Mouse (Mus musculus) spleen, postnatal 36 days (tissue): ENCODE data around the gene Naa35.
"Not testable (repeated sequence)": the region's sequence is repeated elsewhere in the genome, so short reads cannot be mapped to it uniquely, and the experiment has no call there.

Experiments used
- DNase-seq, 2 experiments: peaks; one replicate each; pipeline ENCODE4 v3.0.0; 2022; ENCODE audit warnings: low spot score in 2 of 2, mixed read lengths in 1 of 2

The Naa35 gene

GRCm38 (mm10) chr13:59580954-59581353 is 4.1 kb upstream of the Naa35 start:
- no peak for DNase-seq

DNA sequence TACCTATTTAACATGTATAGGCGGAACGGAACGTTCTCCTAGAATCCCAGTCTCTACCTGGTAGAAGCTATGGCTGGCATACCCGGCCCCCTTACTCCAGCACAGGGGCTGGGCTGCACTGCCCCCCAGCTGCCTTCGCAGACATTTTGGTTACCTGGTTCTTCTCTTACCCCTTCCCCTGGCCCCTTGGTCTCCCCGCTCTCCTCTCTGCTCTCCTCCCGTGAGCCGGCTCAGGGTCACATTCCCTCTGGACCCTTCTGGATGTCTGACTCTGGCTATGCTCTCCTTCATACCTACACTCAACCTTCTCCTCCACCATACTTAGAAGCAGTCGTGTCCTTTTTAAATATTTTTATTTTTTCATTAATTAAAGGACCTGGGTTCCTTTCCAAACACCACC is 578 bp upstream of the Naa35 start:
- peak; percentile 15 to 16 for DNase-seq

GRCm38 (mm10) chr13:59585648-59586005 is 568 bp downstream of the Naa35 start:
- DNase-seq = no peak

DNA sequence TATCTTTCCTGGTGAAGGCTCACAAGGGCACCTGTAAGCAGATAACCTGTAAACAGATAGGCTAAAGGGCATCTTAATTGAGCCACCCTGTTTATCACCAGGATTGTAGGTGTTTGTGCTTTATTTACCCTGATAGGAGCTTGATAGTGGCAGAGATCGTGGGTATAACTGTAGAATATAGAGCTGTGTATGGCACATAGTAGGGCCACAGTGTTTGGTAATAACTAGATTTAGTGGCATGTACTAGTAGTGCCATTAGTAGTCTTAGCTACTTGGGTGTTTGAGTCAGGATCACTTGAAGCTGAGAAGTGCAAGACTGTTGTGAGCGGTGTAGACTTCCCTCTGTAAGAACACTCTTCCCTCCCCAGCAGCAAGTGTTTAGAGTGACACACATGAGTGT is 2.1 kb downstream of the Naa35 start:
- DNase-seq = no peak

DNA sequence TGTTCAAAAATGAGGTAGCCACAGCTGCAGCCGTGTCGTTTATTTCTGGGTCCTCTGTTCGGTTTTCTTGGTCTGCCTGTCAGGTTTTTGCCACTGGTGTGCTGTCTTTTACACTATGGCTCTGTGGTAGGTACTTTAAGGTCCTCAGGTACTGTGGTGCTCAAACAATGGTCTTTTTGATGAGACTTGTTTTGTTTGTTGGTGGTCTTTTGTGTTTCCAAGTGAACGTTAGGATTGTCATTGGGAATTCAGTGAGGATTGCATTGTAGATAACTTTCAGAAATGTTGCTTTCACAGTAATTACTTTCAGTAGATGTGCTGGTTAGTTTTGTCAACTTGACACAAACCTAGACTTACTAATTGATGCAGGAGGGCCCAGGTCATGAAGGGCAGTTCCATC is 4.6 kb downstream of the Naa35 start:
- no peak for DNase-seq

DNA sequence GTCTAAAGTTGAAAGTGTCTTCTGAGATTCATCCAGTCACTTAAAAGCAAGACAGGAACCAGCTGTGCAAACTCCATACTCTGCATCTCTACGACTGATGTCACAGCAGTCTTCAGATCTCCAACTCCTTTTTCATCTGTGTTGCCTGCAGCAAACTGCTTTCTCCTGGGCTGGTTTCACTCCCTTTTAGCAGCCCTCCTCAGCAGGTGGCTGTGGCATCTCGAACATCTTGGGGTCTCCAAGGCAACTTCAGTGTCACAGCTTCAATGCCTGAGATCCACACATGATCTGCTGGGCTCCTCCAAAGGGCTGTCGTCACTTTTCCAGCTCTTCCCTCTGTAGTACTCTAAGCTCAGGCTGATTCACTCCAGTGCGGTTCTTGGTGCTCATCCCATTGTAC is 5.6 kb downstream of the Naa35 start:
- DNase-seq = no peak

DNA sequence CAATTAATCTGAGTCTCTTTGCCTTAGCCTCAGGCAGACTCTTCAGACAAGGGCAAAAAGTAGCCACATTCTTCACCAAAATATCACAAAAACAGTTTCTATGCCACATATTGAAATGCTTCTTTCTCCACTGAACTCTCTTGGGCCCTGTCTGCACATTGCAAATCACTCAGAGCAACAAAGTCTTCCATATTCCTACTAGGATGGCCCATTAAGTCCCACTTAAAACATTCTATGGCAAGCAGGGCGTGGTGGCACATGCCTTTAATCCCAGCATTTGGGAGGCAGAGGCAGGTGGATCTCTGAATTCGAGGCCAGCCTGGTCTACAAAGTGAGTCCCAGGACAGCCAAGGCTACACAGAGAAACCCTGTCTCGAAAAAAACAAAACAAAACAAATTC is 7.0 kb downstream of the Naa35 start:
- DNase-seq = not testable (repeated sequence)

DNA sequence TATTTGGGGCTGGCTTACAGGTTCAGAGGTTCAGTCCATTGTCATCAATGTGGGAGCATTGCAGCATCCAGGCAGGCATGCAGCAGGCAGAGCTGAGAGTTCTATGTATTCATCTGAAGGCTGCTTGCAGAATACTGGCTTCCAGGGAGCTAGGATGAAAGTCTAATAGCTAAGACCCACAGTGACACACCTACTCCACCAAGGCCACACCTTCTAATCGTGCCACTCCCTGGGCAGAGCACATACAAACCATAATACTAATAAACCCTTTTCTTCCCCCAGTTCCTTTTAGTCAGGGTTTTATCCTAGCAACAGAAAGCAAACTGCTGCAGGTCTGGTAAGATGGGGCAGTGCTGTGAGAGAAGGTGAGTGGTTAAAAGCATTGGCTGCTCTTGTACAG is 7.6 kb downstream of the Naa35 start:
- DNase-seq = no peak

DNA sequence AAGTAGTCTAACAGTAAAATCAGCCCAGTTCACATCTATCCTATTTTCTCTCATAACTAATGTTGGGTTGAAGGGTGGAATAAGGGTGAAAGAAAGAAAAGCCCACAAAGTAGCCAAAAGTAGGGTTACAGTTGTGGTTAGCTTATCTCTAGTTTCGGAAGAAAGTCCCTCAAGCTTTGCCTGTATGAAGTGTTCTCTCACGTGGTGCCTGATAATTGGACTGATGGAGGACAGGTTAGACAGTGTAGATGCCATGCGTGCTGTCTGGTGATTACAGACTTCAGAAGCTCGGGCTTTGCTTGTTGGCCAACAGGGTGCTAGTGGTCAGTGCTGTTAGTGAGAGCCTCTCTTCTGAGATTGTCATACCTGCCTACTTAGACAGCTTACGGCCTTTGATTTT is 18.0 kb downstream of the Naa35 start:
- no peak for DNase-seq

DNA sequence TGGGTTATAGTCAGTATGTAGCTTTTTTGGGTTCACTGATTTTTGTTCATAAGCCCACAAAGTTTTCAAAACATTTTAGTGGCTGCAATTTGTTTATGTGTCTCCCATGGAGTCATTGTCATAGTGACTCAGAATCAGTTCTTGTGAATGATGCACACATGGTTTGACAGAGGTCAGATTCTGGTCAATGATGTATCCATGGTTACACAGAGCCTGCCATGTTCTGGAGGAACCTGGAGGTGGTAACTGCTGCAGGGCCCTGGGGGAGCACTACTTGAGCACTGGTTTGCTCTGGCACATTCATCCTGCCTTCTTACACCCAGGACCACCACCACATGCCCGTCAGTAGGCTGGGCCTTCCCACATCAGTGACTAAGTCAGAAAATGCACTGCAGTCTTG is 19.5 kb downstream of the Naa35 start:
- DNase-seq = no peak

DNA sequence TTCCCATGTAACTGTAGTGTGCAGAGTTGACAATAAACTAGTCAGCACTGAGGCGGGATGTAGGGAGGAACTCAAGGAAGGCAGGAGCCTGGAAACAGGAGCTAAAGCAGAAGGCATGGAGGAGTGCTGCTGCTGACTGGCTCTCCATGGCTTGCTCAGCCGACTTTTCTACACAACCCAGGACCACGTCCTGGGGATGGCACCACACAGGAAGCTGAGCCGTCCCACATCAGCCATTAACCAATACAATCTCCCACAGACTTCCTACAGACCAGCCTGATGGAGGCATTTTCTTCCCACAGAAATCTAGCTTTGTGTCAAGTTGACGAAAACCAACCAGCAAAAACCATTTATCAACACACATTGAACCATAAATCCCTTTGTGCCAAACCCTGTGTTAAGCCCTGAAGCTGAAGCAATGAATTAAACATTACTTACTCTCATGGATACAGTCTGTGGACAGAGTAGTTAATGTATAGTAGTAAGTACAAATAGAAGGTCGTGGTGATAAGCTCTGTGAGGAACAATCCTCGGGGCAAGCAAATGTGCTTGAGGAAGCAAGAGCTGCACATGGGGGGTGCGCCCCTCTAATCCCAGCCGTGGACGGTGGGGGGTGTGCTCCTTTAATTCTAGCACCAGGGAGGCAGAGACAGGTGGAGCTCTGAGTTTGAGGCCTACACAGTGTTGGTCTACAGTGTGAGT is 20.3 kb downstream of the Naa35 start:
- no peak for DNase-seq

GRCm38 (mm10) chr13:59609885-59610284 is 24.8 kb downstream of the Naa35 start:
- no peak for DNase-seq

DNA sequence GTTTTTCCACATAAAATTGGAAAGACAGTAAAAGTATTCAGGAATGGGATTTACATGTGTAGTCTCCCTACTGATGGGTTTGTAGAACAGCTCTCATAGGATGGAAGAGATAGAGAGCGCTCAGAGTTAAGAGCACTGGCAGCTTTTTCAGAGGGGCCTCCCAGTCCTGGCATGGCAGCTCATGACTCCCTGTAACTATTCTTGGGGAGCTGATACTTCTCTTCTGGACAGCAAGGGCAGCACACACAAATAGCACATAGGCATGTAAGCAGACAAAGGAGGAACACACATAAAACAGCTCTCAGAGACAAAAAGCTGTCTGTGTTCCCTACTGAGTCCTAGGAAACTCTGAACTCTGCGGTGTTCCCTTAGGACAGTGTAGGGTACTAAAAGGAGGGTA is 25.4 kb downstream of the Naa35 start:
- no peak for DNase-seq

DNA sequence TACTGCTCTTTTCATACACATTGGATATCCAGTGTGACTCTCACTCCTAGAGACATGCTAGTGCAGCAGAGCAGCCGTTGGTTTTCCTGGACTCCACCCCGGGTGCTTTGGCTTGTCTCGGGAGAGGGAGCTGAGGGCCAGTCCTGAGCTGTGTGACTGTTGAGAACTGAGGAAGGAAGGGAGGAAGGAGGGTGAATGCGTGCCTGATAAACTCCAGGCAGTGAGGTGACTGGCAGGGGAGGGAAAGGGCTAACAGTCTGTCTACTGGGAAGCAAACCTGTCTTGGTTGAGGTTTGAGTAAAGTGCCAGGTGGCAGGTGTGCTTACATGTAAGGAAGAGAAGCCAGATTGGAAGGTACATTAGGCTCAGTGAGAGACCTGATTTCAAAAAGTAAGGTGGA is 28.8 kb downstream of the Naa35 start:
- DNase-seq = no peak

DNA sequence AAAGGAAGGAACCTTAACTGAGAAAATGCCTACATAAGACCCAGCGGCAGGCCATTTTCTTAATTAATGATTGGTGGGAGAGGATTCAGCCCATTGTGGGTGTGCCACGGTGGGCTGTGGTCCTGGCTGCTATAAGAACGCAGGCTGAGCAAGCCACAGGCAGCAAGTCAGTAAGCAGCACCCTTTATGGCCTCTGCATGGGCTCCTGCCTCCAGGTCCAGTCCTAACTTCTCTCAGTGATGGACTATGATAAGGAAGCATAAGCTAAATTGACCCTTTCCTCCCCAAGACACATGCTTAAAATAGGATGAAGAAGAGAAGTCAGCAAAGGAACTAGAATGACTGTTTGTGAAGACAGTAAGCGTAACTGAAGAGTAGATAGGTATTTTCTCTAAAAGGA is 30.1 kb downstream of the Naa35 start:
- DNase-seq = no peak

GRCm38 (mm10) chr13:59615554-59615953 is 30.5 kb downstream of the Naa35 start:
- no peak for DNase-seq

- DNase-seq = no peak
These were observed 33.4 kb downstream of the Naa35 start for GRCm38 (mm10) chr13:59618463-59618862.

GRCm38 (mm10) chr13:59621643-59622489 is 36.8 kb downstream of the Naa35 start:
- no peak for DNase-seq

GRCm38 (mm10) chr13:59624389-59624788 is 39.3 kb downstream of the Naa35 start:
- no peak for DNase-seq

- no peak for DNase-seq
These were observed 39.8 kb downstream of the Naa35 start for GRCm38 (mm10) chr13:59624903-59625302.

DNA sequence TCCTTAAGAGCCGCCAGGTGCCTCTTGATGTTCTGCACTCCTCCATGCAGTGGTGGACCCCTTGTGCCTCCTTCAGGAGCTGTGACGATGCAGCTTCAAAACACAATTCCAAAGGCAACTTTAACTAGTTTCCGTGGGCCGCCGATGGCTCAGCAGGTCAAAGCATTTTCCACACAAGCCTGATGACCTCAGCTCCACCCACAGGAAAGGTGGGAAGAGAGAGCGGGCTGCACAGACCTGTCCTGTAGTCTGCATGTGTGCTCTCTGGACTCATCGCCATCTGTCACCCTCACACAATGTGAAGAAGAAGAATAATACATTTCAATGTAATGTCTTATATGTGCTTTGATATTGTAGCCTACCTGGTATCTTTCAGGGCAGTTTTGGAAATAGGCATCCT is 41.7 kb downstream of the Naa35 start:
- DNase-seq = no peak

- no peak for DNase-seq
These were observed 49.6 kb downstream of the Naa35 start for GRCm38 (mm10) chr13:59634637-59635036.

DNA sequence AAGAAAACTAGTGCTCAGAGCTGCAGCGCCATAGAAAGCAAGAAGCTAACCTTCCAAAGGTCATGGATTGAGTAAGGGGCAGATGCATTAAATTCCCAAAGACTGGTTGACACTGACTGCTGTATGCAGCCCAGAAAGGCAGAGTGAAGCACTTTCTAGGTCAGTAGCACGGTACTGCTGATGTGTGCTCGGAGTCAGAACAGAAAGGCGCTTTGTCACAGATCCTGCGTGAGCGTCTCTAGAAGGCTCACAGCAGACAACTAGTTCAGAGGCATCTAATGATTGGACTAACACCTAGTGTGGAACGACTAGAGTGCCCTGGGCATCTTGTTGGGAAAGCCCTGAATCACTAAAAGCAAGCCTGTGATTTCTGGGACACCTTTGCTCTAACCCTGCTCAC is 52.7 kb downstream of the Naa35 start:
- DNase-seq = no peak
